Mouse (Mus musculus): ENCODE measurements at regions not wholly inside any gene's neighbourhood (a gene's known extent, or its start where the extent isn't known, plus 50 kb on each side); places are given as distances from the start of the nearest gene placed in this dataset.

- Histone ChIP-seq H3K27me3 (no peaks in the 10 kb centered on the region), H3K36me3 (replicated peaks) (no peaks in the 10 kb centered on the region), H3K9ac (no peak overlapping the region), H3K27ac (no peak overlapping the region), H3K9me3 (no peaks in the 10 kb centered on the region), H3K4me2 (no peak overlapping the region), H3K4me3 (replicated peaks) (no peak overlapping the region), H3K4me1 (peaks cover 15% of the 10 kb centered on the region)
- WGBS = 85% methylated on average over 4 of the region's 4 CpGs
- no peak for ATAC-seq (ENCODE audit: low FRiP score)
These were observed 57.9 kb upstream of the Neo1 start for GRCm38 (mm10) chr9:59094106-59094505.

GRCm38 (mm10) chr9:59091179-59091578, 54.9 kb upstream of the Neo1 start:
- 95% methylated on average over 3 of the region's 3 CpGs for WGBS
- Histone ChIP-seq H3K27me3 (no peaks in the 10 kb centered on the region), H3K4me2 (no peak overlapping the region), H3K4me1 (no peaks in the 10 kb centered on the region), H3K4me3 (replicated peaks) (no peak overlapping the region), H3K27ac (no peak overlapping the region), H3K9me3 (no peaks in the 10 kb centered on the region), H3K9ac (no peak overlapping the region), H3K36me3 (replicated peaks) (no peaks in the 10 kb centered on the region)
- no peak for ATAC-seq (ENCODE audit: low FRiP score)

- 83% methylated on average over 3 of the region's 3 CpGs for WGBS
- no peak overlapping the region for H3K9ac ChIP-seq
- no peaks in the 10 kb centered on the region for H3K4me1 ChIP-seq
- no peaks in the 10 kb centered on the region for H3K27me3 ChIP-seq
- no peak overlapping the region for H3K27ac ChIP-seq
- H3K36me3 ChIP-seq (replicated peaks) = no peaks in the 10 kb centered on the region
- no peaks in the 10 kb centered on the region for H3K9me3 ChIP-seq
- H3K4me2 ChIP-seq = no peak overlapping the region
- no peak overlapping the region for H3K4me3 ChIP-seq (replicated peaks)
- no peak for ATAC-seq (ENCODE audit: low FRiP score)
These were observed 51.5 kb upstream of the Neo1 start for GRCm38 (mm10) chr9:59087704-59088103.

- H3K27ac ChIP-seq = no peak overlapping the region
- no peaks in the 10 kb centered on the region for H3K9me3 ChIP-seq
- no peak overlapping the region for H3K4me2 ChIP-seq
- H3K4me3 ChIP-seq (replicated peaks) = no peak overlapping the region
- H3K36me3 ChIP-seq (replicated peaks) = no peaks in the 10 kb centered on the region
- no peaks in the 10 kb centered on the region for H3K27me3 ChIP-seq
- no peak overlapping the region for H3K9ac ChIP-seq
- 85% methylated on average over 9 of the region's 9 CpGs for WGBS
- H3K4me1 ChIP-seq = no peaks in the 10 kb centered on the region
- ATAC-seq (ENCODE audit: low FRiP score) = no peak
These were observed 50.9 kb upstream of the Neo1 start for GRCm38 (mm10) chr9:59087112-59087511.

- Histone ChIP-seq H3K4me2 (no peak overlapping the region), H3K4me1 (no peaks in the 10 kb centered on the region), H3K27me3 (no peaks in the 10 kb centered on the region), H3K9ac (no peak overlapping the region), H3K9me3 (no peaks in the 10 kb centered on the region), H3K36me3 (replicated peaks) (no peaks in the 10 kb centered on the region), H3K4me3 (replicated peaks) (no peak overlapping the region), H3K27ac (no peak overlapping the region)
- WGBS = 93% methylated on average over 10 of the region's 10 CpGs
- no peak for ATAC-seq (ENCODE audit: low FRiP score)
These were observed 50.4 kb upstream of the Neo1 start for GRCm38 (mm10) chr9:59086556-59087102.
